Mouse (Mus musculus) heart, postnatal 4 days (tissue): ENCODE data around the gene Mcrs1. TPM values are rescaled to one million over a fixed set of nuclear protein-coding genes. Genes with fewer than 3 reads are reported as not detected.

Experiments
- DNase-seq: peaks from one replicate; pipeline ENCODE4 v3.0.0; 2021
- total RNA-seq, 2 experiments: library from RNA; stranded (reverse); gene quantifications; 2 replicates each; pipeline ENCODE4 v1.2.3; 2021

Gene Mcrs1
- total RNA-seq, 2 experiments from 2014 or later = 82.4 to 88.4 TPM

GRCm38 (mm10) chr15:99198761-99199160 is 53.0 kb downstream of the Mcrs1 start:
- peak; percentile 59 for DNase-seq

DNA sequence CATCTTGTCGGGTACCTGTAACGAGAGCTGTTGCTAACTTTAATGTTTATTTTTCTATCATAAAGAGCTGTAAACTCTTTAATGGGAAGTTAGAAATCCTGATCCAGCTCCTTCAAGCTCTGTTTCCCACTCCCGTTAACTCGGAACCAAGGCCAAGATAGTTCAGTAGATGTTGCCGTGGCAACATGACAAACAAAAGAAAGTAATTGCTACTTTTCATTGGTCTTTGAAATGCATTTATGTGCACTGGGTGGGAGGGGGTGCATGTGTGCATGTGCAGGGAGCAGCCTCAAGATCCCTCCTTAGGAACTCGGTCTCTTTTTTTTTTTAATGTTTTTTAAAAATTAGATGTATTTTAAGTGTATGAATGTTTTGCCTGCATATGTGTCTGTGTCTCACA is 56.7 kb downstream of the Mcrs1 start:
- no peak for DNase-seq

DNA sequence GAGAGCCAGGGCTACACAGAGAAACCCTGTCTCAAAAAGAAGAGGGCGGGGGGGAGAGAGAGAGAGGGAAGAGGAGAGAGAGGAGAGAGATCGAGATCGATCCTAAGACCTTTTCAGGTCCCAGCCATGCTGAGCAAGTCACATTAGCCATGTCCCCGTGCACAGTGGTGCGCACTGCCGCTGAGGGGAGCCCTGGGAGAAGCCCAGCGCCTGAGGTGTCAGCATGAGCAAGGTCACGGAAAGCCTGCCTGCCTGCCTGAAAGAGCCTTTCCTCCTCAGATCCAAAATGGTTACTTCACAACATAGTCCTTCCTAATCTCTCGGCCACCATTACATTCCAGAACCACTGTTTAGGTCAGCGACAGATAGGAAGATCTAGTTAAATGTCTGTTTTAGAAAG is 57.4 kb downstream of the Mcrs1 start:
- DNase-seq = no peak

Other genes starting within 250 kb of the Mcrs1 start
- 100 to 1,000 TPM; 200 to 203 TPM for gene Tuba1c, start 222.1 kb downstream of the Mcrs1 start, total RNA-seq
- 1 to 10 TPM in 1 of 2 experiments, under 1 TPM in 1; 0.60 to 1.3 TPM for gene Prph, start 196.8 kb downstream of the Mcrs1 start, total RNA-seq
- gene Troap, start 177.4 kb downstream of the Mcrs1 start, total RNA-seq = 10 to 100 TPM; 17.8 to 18.7 TPM
- under 1 TPM in 1 of 2 experiments, not detected in 1; 0.19 TPM for gene C1ql4, start 164.1 kb downstream of the Mcrs1 start, total RNA-seq
- gene Dnajc22, start 158.8 kb downstream of the Mcrs1 start, total RNA-seq = 1 to 10 TPM in 1 of 2 experiments, under 1 TPM in 1; 0.79 to 1.2 TPM
- 10 to 100 TPM; 24.8 to 28.3 TPM for gene Spats2, start 126.0 kb downstream of the Mcrs1 start, total RNA-seq
- gene Kcnh3, start 27.1 kb downstream of the Mcrs1 start, total RNA-seq = under 1 TPM; 0.41 to 0.54 TPM
- gene Prpf40b, start 43.1 kb upstream of the Mcrs1 start, total RNA-seq = 10 to 100 TPM; 36.5 to 41.4 TPM
- gene Fam186b, start 43.9 kb upstream of the Mcrs1 start, total RNA-seq = under 1 TPM in 1 of 2 experiments, not detected in 1; 0.17 TPM
- 10 to 100 TPM; 42.6 to 44.4 TPM for gene Fmnl3, start 118.5 kb upstream of the Mcrs1 start, total RNA-seq
- gene Tmbim6, start 140.9 kb upstream of the Mcrs1 start, total RNA-seq = 100 to 1,000 TPM; 197 to 201 TPM
- 10 to 100 TPM; 20.0 to 23.6 TPM for gene Nckap5l, start 205.8 kb upstream of the Mcrs1 start, total RNA-seq
- gene Bcdin3d, start 222.8 kb upstream of the Mcrs1 start, total RNA-seq = 1 to 10 TPM; 4.9 to 5.0 TPM